Mouse (Mus musculus) thymus, postnatal 0 days (tissue): ENCODE results near the gene Pced1a. TPM values are rescaled to one million over a fixed set of nuclear protein-coding genes. Genes with fewer than 3 reads are reported as not detected.

ENCODE experiments used
- DNase-seq: peaks from one replicate; pipeline ENCODE4 v3.0.0-alpha.2; 2015; ENCODE audit warnings: low spot score
- polyA plus RNA-seq: library from polyadenylated mRNA; unstranded; fragments of >200 nt; fragmentation: Nextera tagmentation; extraction: Ambion mirVana; gene quantifications from 2 replicates; pipeline ENCODE4 v1.2.1, GENCODE M21; 2015

Pced1a gene
- polyA plus RNA-seq, 1 experiment from 2014 or later = 6.5 TPM

- peak; percentile 33 for DNase-seq
Measured at GRCm38 (mm10) chr2:130436769-130437168, 12.3 kb upstream of the Pced1a start.

- peak; percentile 70 for DNase-seq
Measured at GRCm38 (mm10) chr2:130433152-130433551, 8.7 kb upstream of the Pced1a start.

GRCm38 (mm10) chr2:130432157-130432556, 7.7 kb upstream of the Pced1a start:
- no peak for DNase-seq

- DNase-seq = no peak
Measured at GRCm38 (mm10) chr2:130430484-130430883, 6.0 kb upstream of the Pced1a start.

GRCm38 (mm10) chr2:130429851-130430250, 5.3 kb upstream of the Pced1a start:
- no peak for DNase-seq

- DNase-seq = no peak
Measured at GRCm38 (mm10) chr2:130425112-130425511, 611 bp upstream of the Pced1a start.

GRCm38 (mm10) chr2:130423397-130424125, 940 bp downstream of the Pced1a start:
- peak; percentile 85 for DNase-seq

- DNase-seq = no peak
Measured at GRCm38 (mm10) chr2:130421781-130422620, 2.5 kb downstream of the Pced1a start.

- DNase-seq = peak; percentile 43
Measured at GRCm38 (mm10) chr2:130414094-130414856, 10.2 kb downstream of the Pced1a start.

GRCm38 (mm10) chr2:130412775-130413174, 11.7 kb downstream of the Pced1a start:
- no peak for DNase-seq

- peak; percentile 73 for DNase-seq
Measured at GRCm38 (mm10) chr2:130411558-130412495, 12.7 kb downstream of the Pced1a start.

- no peak for DNase-seq
Measured at GRCm38 (mm10) chr2:130408194-130408593, 16.3 kb downstream of the Pced1a start.

GRCm38 (mm10) chr2:130406178-130406577, 18.3 kb downstream of the Pced1a start, which contains the start of gene Tmem239:
TSS of gene Tmem239 (plus strand) at chr2:130406478.
- no peak for DNase-seq

GRCm38 (mm10) chr2:130404939-130405338, 19.6 kb downstream of the Pced1a start, which contains the start of the genes Gm28372 and 1700020A23Rik:
TSS of gene Gm28372 (plus strand) at chr2:130405239.
TSS of gene 1700020A23Rik (plus strand) at chr2:130405259.
- no peak for DNase-seq

GRCm38 (mm10) chr2:130401891-130402290, 22.6 kb downstream of the Pced1a start:
- no peak for DNase-seq

GRCm38 (mm10) chr2:130400046-130400445, 24.5 kb downstream of the Pced1a start:
- DNase-seq = no peak

GRCm38 (mm10) chr2:130398091-130398490, 26.4 kb downstream of the Pced1a start:
- DNase-seq = no peak

- DNase-seq = peak; percentile 35
Measured at GRCm38 (mm10) chr2:130397186-130397985, 27.1 kb downstream of the Pced1a start, which contains the start of gene Cpxm1. TSS of gene Cpxm1 (minus strand) at chr2:130397574.

GRCm38 (mm10) chr2:130395696-130396095, 28.8 kb downstream of the Pced1a start:
- DNase-seq = no peak
